Mouse (Mus musculus): ENCODE measurements around the gene Sphk2. TPM values are rescaled to one million over a fixed set of nuclear protein-coding genes. Genes with fewer than 3 reads are reported as not detected.

Gene Sphk2
- polyA plus RNA-seq, 1 experiment: 27.7 TPM

DNA sequence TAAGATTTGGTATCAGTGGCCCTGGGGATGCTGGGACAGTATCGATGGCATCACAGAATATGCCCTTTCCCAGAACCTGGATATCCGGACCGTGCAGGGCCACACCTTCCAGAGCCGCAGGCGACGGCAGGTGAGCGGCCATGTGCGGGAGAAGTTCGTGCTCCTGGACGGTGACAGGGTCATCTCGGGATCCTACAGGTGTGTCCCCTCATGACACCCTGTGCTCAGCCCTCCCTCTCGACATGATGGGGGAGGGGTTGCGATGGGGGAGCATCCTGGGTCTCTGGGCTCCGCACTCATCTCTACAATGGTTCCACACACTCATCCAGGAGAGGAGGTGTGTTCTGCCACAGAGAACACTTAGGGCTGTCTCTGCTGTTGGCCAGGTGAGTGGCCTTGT, 6.0 kb upstream of the Sphk2 start:
- H3K27ac ChIP-seq (ENCODE audit: insufficient read depth, low read length): no peak overlapping the region

DNA sequence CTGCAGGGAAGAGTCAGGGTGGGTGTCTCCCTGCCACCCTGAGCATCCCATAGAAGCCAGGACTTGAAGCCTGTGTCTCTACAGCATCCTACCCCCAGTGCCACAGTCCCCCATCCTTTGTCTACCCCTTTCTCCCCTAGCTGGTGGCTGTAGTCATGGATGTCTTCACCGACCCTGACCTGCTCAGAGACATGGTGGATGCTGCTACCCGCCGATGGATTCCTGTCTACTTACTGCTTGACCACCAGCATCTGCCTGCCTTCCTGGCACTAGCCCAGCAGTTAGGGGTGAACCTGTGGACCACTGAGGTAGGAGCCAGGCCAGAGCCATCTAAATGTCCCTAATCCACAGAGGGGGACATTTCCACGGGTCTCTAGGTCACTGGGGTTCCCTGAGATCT, 5.5 kb upstream of the Sphk2 start:
- Histone ChIP-seq H3K4me3 (replicated peaks; ENCODE audit: insufficient read depth, low read depth, low read length) (no peak overlapping the region), H3K27me3 (ENCODE audit: control insufficient read depth, insufficient read depth, low read length) (no peaks in the 10 kb centered on the region), H3K4me1 (ENCODE audit: control insufficient read depth, insufficient read depth, low read length) (peaks cover 14% of the 10 kb centered on the region), H3K27ac (ENCODE audit: insufficient read depth, low read length) (no peak overlapping the region)
- no peak for TF ChIP-seq CTCF (IDR thresholded peaks at IDR 0.05; ENCODE audit: borderline replicate concordance, insufficient read depth, low read depth, low read length)
- TF ChIP-seq POLR2A (IDR thresholded peaks at IDR 0.05; ENCODE audit: borderline replicate concordance, insufficient read depth, low read length): no peak
- WGBS: 84% methylated on average over 4 of the region's 4 CpGs
- no peak for DNase-seq

More for the DNA sequence above, 6.0 kb upstream of the Sphk2 start:
- no peak for TF ChIP-seq POLR2A (IDR thresholded peaks at IDR 0.05; ENCODE audit: borderline replicate concordance, insufficient read depth, low read length)
- no peak for TF ChIP-seq CTCF (IDR thresholded peaks at IDR 0.05; ENCODE audit: borderline replicate concordance, insufficient read depth, low read depth, low read length)
- peaks cover 14% of the 10 kb centered on the region for H3K4me1 ChIP-seq (ENCODE audit: control insufficient read depth, insufficient read depth, low read length)
- H3K27me3 ChIP-seq (ENCODE audit: control insufficient read depth, insufficient read depth, low read length): no peaks in the 10 kb centered on the region
- H3K4me3 ChIP-seq (replicated peaks; ENCODE audit: insufficient read depth, low read depth, low read length): no peak overlapping the region
- no peak for DNase-seq
- WGBS: 94% methylated on average over 14 of the region's 14 CpGs

DNA sequence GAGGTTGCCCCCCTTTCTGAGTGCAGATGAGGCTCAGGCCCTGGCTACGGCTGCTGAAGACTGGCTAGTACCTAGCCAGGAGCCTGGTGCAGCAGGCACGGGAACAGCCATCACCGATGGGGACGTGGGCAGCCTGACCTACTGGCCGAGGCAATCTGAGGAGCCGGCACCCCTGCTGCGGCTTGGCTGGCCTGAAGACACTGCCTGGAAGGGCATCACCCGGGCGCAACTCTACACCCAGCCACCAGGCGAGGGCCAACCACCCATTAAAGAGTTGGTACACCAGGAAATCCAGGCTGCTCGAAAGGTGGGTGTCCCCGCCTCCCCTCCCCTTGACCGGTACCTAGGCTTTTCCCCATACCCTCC, 4.5 kb upstream of the Sphk2 start:
- peak; percentile 49 to 59 for DNase-seq
- H3K27me3 ChIP-seq (ENCODE audit: control insufficient read depth, insufficient read depth, low read length): no peaks in the 10 kb centered on the region
- WGBS: 28% methylated on average over 13 of the region's 13 CpGs
- no peak for TF ChIP-seq POLR2A (IDR thresholded peaks at IDR 0.05; ENCODE audit: borderline replicate concordance, insufficient read depth, low read length)
- 0 out of 2 replicates have a peak, but pooled peaks have one; percentile 5 for TF ChIP-seq CTCF (IDR thresholded peaks at IDR 0.05; ENCODE audit: borderline replicate concordance, insufficient read depth, low read depth, low read length)
- H3K4me3 ChIP-seq (replicated peaks; ENCODE audit: insufficient read depth, low read depth, low read length): no peak overlapping the region
- no peak overlapping the region for H3K27ac ChIP-seq (ENCODE audit: insufficient read depth, low read length)
- H3K4me1 ChIP-seq (ENCODE audit: control insufficient read depth, insufficient read depth, low read length): peaks cover 14% of the 10 kb centered on the region

GRCm38 (mm10) chr7:45721642-45722347, 4.0 kb upstream of the Sphk2 start:
- H3K4me3 ChIP-seq (replicated peaks; ENCODE audit: insufficient read depth, low read depth, low read length): no peak overlapping the region
- peaks cover 14% of the 10 kb centered on the region for H3K4me1 ChIP-seq (ENCODE audit: control insufficient read depth, insufficient read depth, low read length)
- H3K27me3 ChIP-seq (ENCODE audit: control insufficient read depth, insufficient read depth, low read length): no peaks in the 10 kb centered on the region
- TF ChIP-seq POLR2A (IDR thresholded peaks at IDR 0.05; ENCODE audit: borderline replicate concordance, insufficient read depth, low read length) (no peak), CTCF (IDR thresholded peaks at IDR 0.05; ENCODE audit: borderline replicate concordance, insufficient read depth, low read depth, low read length) (no peak)
- peak; percentile 30 to 46 for DNase-seq
- H3K27ac ChIP-seq (ENCODE audit: insufficient read depth, low read length): no peak overlapping the region
- 17% methylated on average over 13 of the region's 13 CpGs for WGBS

GRCm38 (mm10) chr7:45721234-45721571, 3.4 kb upstream of the Sphk2 start:
- 24% methylated on average over 7 of the region's 7 CpGs for WGBS
- no peak for TF ChIP-seq CTCF (IDR thresholded peaks at IDR 0.05; ENCODE audit: borderline replicate concordance, insufficient read depth, low read depth, low read length)
- no peak for TF ChIP-seq POLR2A (IDR thresholded peaks at IDR 0.05; ENCODE audit: borderline replicate concordance, insufficient read depth, low read length)
- Histone ChIP-seq H3K4me1 (ENCODE audit: control insufficient read depth, insufficient read depth, low read length) (peaks cover 14% of the 10 kb centered on the region), H3K4me3 (replicated peaks; ENCODE audit: insufficient read depth, low read depth, low read length) (no peak overlapping the region), H3K27me3 (ENCODE audit: control insufficient read depth, insufficient read depth, low read length) (no peaks in the 10 kb centered on the region), H3K27ac (ENCODE audit: insufficient read depth, low read length) (no peak overlapping the region)
- no peak for DNase-seq

- peak in 1 of 2 experiments; percentile 31 for DNase-seq
- no peak within 1 kb of the TSS for H3K27ac ChIP-seq (ENCODE audit: insufficient read depth, low read length)
- WGBS: 62% methylated on average over 14 of the region's 14 CpGs
Observed at GRCm38 (mm10) chr7:45720413-45721233, 2.8 kb upstream of the Sphk2 start, which contains the start of gene Fam83e. TSS of gene Fam83e (plus strand) at chr7:45721212.

GRCm38 (mm10) chr7:45719738-45720412, 2.1 kb upstream of the Sphk2 start:
- peak in 1 of 2 experiments; percentile 19 for DNase-seq
- 58% methylated on average over 16 of the region's 16 CpGs for WGBS
- H3K27ac ChIP-seq (ENCODE audit: insufficient read depth, low read length): no peak overlapping the region
- peaks cover 19% of the 10 kb centered on the region for H3K4me1 ChIP-seq (ENCODE audit: control insufficient read depth, insufficient read depth, low read length)
- H3K27me3 ChIP-seq (ENCODE audit: control insufficient read depth, insufficient read depth, low read length): no peaks in the 10 kb centered on the region
- H3K4me3 ChIP-seq (replicated peaks; ENCODE audit: insufficient read depth, low read depth, low read length): no peak overlapping the region
- TF ChIP-seq POLR2A (IDR thresholded peaks at IDR 0.05; ENCODE audit: borderline replicate concordance, insufficient read depth, low read length) (no peak), CTCF (IDR thresholded peaks at IDR 0.05; ENCODE audit: borderline replicate concordance, insufficient read depth, low read depth, low read length) (no peak)

More at GRCm38 (mm10) chr7:45720413-45721233, 2.8 kb upstream of the Sphk2 start, which contains the start of gene Fam83e:
- H3K4me3 ChIP-seq (replicated peaks; ENCODE audit: insufficient read depth, low read depth, low read length): no peak within 1 kb of the TSS
- H3K27me3 ChIP-seq (ENCODE audit: control insufficient read depth, insufficient read depth, low read length): no peaks in the 10 kb centered on the region
- peaks cover 19% of the 10 kb centered on the region for H3K4me1 ChIP-seq (ENCODE audit: control insufficient read depth, insufficient read depth, low read length)
- TF ChIP-seq CTCF (IDR thresholded peaks at IDR 0.05; ENCODE audit: borderline replicate concordance, insufficient read depth, low read depth, low read length) (peak; percentile 7; the same call in 1 of the 2 replicates), POLR2A (IDR thresholded peaks at IDR 0.05; ENCODE audit: borderline replicate concordance, insufficient read depth, low read length) (no peak)
